Mouse (Mus musculus): Measurements from ENCODE around the gene Rundc3a.

DNA sequence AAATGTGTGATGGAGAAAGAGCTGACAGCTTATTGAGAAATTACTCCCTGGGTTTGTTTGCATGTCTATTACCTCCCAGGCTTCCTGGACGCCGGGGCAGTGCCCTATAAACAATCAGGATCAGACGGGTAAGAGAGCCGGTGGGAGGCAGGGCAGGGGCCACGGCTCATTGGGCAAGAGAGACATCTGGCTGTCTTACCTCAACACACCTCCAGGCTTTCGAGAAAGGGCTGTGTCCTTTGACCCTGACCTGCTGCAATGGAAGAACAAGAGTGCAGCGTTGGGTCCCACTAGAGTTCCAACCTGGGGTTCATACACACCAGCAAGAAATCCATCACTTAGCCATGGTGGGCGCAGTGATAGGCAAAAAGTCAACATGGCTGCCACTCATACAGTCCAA, 28.4 kb downstream of the Rundc3a start:
- no peak for TF ChIP-seq POLR2A (IDR thresholded peaks at IDR 0.05; ENCODE audit: borderline replicate concordance, extremely low read depth, low read depth, low read length)
- TF ChIP-seq CTCF (IDR thresholded peaks at IDR 0.05; ENCODE audit: insufficient read depth, low read length): no peak

Data from lung, adult 2 months (tissue).